Mouse (Mus musculus): Measurements from ENCODE around the gene Nadk. TPM values are rescaled to one million over a fixed set of nuclear protein-coding genes. Genes with fewer than 3 reads are reported as not detected.
A peak's percentile ranks its signal among the peaks of the same experiment; 100 is the strongest.

The Nadk gene
- polyA plus RNA-seq, 1 experiment from 2014 or later = 52.5 TPM

DNA sequence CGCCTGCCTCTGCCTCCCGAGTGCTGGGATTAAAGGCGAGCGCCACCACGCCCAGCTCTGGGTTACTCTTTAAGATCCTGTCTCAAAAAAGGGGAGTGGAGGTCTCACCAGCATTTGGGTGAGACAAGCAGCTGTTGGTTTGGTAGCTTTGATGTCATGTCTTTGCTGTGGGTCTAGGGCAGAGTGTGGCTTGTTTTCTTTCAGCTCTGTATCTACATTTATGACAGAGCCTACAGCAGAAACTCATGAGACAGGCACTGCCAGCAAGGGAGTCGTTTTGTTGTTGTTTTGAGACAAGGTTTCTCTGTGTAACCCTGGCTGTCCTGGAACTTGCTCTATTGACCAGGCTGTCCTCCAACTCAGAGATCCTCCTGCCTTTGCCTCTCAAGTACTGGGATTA, 41.6 kb downstream of the Nadk start:
- Histone ChIP-seq H3K4me1 (replicated peaks) (peaks cover 10% of the 10 kb centered on the region), H3K9ac (no peak overlapping the region), H3K27ac (ENCODE audit: poor library complexity, severe bottlenecking) (no peak overlapping the region), H3K4me3 (no peak overlapping the region), H3K9me3 (replicated peaks) (no peaks in the 10 kb centered on the region), H3K4me2 (no peak overlapping the region), H3K27me3 (replicated peaks) (no peaks in the 10 kb centered on the region), H3K36me3 (peaks cover 28% of the 10 kb centered on the region)
- WGBS = 91% methylated on average over 6 of the region's 6 CpGs
- no peak for ATAC-seq (ENCODE audit: insufficient number of reproducible peaks, low FRiP score)

DNA sequence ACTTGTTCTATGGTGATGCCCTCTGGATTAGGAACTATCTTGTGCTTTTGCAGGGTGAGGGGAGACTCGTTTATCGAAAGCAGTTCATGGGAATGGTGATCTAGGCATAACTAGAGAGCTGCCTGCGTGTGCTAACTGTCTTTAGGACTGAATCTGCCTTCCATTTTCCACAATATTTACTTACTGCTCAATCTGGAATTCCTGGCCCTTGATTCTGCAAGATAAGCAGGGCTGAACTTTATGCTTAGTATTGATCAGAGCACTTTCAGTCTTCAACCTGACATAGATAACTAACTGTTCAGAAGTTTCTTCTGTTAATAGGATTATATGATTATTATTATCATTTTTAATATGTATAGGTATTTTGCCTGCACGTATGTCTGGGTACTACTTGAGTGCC, 43.0 kb downstream of the Nadk start:
- Histone ChIP-seq H3K4me2 (no peak overlapping the region), H3K4me1 (replicated peaks) (peaks cover 10% of the 10 kb centered on the region), H3K36me3 (peaks cover 34% of the 10 kb centered on the region), H3K27ac (ENCODE audit: poor library complexity, severe bottlenecking) (no peak overlapping the region), H3K9me3 (replicated peaks) (no peaks in the 10 kb centered on the region), H3K4me3 (no peak overlapping the region), H3K9ac (no peak overlapping the region), H3K27me3 (replicated peaks) (no peaks in the 10 kb centered on the region)
- ATAC-seq (ENCODE audit: insufficient number of reproducible peaks, low FRiP score) = no peak
- 86% methylated on average over 4 of the region's 4 CpGs for WGBS

DNA sequence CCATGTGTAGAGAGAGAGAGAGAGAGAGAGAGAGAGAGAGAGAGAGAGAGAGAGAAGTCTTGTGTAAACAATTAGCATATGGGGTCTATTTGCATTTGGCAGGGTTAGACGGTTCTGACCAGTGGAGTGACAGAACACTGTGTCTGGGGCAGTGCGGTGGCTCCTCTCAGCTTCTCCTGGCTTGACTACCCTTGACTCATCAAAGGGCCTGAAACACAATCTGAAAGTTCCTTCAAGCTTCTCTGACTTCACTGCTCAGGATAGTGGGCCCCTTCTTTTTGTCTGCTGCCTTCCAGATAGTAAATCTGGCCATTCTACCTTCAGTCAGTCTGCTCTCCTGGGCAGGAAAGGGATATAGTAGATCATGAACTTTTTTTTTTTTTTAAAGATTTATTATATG, 44.6 kb downstream of the Nadk start:
- Histone ChIP-seq H3K36me3 (peaks cover 48% of the 10 kb centered on the region), H3K4me2 (no peak overlapping the region), H3K4me1 (replicated peaks) (peaks cover 10% of the 10 kb centered on the region), H3K9ac (no peak overlapping the region), H3K27ac (ENCODE audit: poor library complexity, severe bottlenecking) (no peak overlapping the region), H3K9me3 (replicated peaks) (no peaks in the 10 kb centered on the region), H3K4me3 (no peak overlapping the region), H3K27me3 (replicated peaks) (no peaks in the 10 kb centered on the region)
- WGBS = 93% methylated on average over 2 of the region's 2 CpGs
- no peak for ATAC-seq (ENCODE audit: insufficient number of reproducible peaks, low FRiP score)

DNA sequence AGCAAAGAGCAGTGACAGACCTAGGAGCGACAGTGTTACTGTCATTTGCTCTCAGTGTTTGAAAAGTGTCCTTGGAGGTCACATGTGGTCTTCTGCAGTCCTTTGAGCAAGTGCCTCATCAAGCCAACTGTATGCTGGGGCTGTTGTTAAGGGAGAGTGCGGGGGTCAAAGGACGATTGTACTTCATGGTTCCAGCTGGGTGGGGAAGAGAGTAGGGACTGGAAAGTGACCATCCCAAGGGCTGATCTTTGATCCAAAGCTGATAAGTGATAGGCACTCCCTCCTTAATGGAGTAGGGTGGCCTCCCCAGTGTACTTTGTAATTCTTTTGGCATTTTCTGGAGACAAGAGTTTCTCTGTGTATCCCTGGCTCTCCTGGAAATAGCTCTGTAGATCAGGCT, 49.7 kb downstream of the Nadk start:
- H3K36me3 ChIP-seq = peaks cover 66% of the 10 kb centered on the region
- H3K4me1 ChIP-seq (replicated peaks) = no peaks in the 10 kb centered on the region
- no peak overlapping the region for H3K4me3 ChIP-seq
- 91% methylated on average over 3 of the region's 3 CpGs for WGBS
- H3K4me2 ChIP-seq = no peak overlapping the region
- no peak overlapping the region for H3K9ac ChIP-seq
- H3K27me3 ChIP-seq (replicated peaks) = no peaks in the 10 kb centered on the region
- H3K27ac ChIP-seq (ENCODE audit: poor library complexity, severe bottlenecking) = no peak overlapping the region
- no peak for ATAC-seq (ENCODE audit: insufficient number of reproducible peaks, low FRiP score)
- no peaks in the 10 kb centered on the region for H3K9me3 ChIP-seq (replicated peaks)

DNA sequence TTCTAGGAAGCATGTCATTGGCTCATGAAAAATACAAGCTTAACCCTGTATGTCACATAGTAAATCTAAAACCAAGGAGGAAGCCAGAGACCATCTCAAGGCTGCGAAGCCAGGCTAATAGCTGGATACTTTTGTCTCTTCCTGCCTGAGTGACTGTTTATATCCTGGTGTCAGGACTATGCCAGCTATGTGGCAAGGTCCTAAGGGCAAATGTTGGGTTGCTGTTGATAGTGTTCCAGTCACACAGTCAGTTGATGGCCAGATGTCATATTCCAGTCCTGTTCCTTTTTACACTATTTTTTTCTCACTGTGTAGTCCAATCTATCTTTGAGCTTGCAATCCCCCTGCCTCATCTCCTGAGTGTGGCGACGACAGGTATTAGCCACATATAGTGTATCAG, 51.1 kb downstream of the Nadk start:
- Histone ChIP-seq H3K27ac (ENCODE audit: poor library complexity, severe bottlenecking) (no peak overlapping the region), H3K4me2 (no peak overlapping the region)
- 92% methylated on average over 3 of the region's 3 CpGs for WGBS

DNA sequence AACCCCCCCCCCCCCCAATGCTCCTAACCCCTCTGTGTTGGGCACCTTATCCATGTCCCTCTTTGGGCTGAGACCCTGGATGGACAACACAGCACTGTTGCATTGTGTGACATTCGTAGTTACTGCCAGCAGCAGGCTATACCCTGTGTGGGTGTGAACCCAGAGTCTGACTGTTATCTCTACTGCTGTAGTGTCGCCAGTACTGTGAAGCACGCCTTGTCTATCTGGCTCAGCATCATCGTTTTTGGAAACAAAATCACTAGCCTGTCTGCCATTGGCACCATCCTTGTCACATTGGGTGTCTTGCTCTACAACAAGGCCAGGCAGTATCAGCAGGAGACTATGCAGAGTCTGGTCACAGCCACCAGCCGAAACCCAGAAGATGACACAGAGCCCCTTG, 56.1 kb downstream of the Nadk start:
- no peak overlapping the region for H3K27ac ChIP-seq (ENCODE audit: poor library complexity, severe bottlenecking)
- H3K4me1 ChIP-seq (replicated peaks) = no peaks in the 10 kb centered on the region
- no peak overlapping the region for H3K9ac ChIP-seq
- H3K36me3 ChIP-seq = peaks cover 84% of the 10 kb centered on the region
- H3K9me3 ChIP-seq (replicated peaks) = no peaks in the 10 kb centered on the region
- 0 out of 2 replicates have a peak, but pooled peaks have one; percentile 33 for ATAC-seq (ENCODE audit: insufficient number of reproducible peaks, low FRiP score)
- no peak overlapping the region for H3K4me3 ChIP-seq
- H3K4me2 ChIP-seq = no peak overlapping the region
- H3K27me3 ChIP-seq (replicated peaks) = no peaks in the 10 kb centered on the region
- 83% methylated on average over 5 of the region's 5 CpGs for WGBS

More for the DNA sequence above, 51.1 kb downstream of the Nadk start:
- Histone ChIP-seq H3K4me3 (no peak overlapping the region), H3K27me3 (replicated peaks) (no peaks in the 10 kb centered on the region), H3K9me3 (replicated peaks) (no peaks in the 10 kb centered on the region), H3K9ac (no peak overlapping the region), H3K36me3 (peaks cover 80% of the 10 kb centered on the region), H3K4me1 (replicated peaks) (no peaks in the 10 kb centered on the region)
- ATAC-seq (ENCODE audit: insufficient number of reproducible peaks, low FRiP score) = no peak

DNA sequence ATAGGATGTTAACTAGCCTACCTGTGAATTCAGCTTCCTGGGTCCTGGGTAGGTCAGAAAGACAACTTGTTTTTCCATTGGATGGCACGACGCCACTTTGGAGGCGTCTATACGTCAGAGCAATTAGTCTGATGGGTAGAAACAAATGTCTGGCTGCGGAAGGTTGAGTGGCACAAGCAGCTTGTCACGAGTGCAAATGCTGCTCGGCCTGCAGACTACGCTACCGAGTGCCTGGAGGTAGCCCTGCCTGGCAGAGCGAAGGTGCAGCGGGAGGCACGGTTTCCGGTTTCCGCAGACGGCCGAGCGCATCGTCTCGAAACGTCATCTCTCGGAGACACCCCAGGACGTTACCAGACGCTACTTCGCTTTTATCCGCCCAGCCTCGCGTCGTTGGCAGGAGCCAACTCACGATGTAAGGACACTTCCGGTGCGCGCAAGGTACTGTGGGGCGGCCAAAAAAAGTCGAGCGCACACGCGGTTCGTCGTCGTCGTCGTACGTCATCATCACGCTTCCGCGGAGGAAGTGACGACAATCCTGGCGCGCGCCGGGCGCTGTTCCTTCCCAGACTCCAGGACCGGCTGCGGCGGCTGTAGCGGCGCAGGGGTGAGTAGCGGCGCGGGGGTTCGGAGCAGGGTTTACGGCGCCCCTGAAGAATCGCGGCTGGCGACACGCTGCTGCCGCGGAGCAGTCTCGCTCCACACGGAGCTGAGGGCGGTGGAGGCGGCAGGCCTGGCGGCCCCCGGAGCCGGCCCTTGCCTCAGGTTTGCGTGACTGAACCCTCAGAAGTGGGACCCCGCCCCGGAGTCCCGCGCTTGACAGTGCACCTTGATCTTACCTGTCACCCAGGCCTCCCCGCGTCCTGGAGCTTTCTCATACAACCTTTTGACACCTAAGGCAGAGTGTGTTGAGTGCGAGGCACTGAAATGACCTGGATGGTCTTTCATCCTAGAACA, 62.4 kb downstream of the Nadk start, which contains the start of gene Cdk11b:
Gene Cdk11b, plus strand, starts transcription at position 517 of the 954 bp plus-strand sequence.
- WGBS = under 1% methylated on average over 84 of the region's 84 CpGs
- Histone ChIP-seq H3K4me2 (peak within 1 kb of the TSS; percentile 80), H3K9me3 (replicated peaks) (no peaks in the 10 kb centered on the region), H3K27me3 (replicated peaks) (no peaks in the 10 kb centered on the region), H3K27ac (ENCODE audit: poor library complexity, severe bottlenecking) (peak within 1 kb of the TSS; percentile 83), H3K9ac (peak within 1 kb of the TSS; percentile 90), H3K4me1 (replicated peaks) (peaks cover 3% of the 10 kb centered on the region), H3K36me3 (peaks cover 53% of the 10 kb centered on the region), H3K4me3 (peak within 1 kb of the TSS; percentile 94)
- ATAC-seq (ENCODE audit: insufficient number of reproducible peaks, low FRiP score) = peak; percentile 100

DNA sequence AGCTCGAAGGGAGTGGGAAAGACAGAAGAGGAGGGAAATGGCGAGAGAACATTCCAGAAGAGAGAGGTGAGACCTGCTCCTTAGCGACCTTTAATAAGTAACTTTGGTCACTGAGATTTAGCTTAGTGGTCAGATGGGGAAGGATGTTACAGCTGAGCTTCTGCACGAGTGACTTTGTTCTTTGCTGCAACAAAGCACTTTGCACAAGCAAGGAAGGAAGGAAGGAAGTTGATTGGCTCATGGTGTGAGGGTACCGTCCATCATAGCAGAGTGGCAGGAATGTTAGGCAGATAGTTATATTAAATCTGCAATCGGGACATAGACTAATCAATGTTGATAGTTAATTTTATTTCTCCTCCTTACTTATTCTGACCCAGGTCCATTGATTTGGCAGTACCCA, 68.1 kb downstream of the Nadk start:
- Histone ChIP-seq H3K36me3 (peaks cover 74% of the 10 kb centered on the region), H3K9me3 (replicated peaks) (no peaks in the 10 kb centered on the region), H3K27ac (ENCODE audit: poor library complexity, severe bottlenecking) (no peak overlapping the region), H3K9ac (no peak overlapping the region), H3K4me3 (no peak overlapping the region), H3K4me1 (replicated peaks) (no peaks in the 10 kb centered on the region), H3K27me3 (replicated peaks) (no peaks in the 10 kb centered on the region), H3K4me2 (no peak overlapping the region)
- WGBS = 84% methylated on average over 6 of the region's 6 CpGs
- ATAC-seq (ENCODE audit: insufficient number of reproducible peaks, low FRiP score) = no peak

DNA sequence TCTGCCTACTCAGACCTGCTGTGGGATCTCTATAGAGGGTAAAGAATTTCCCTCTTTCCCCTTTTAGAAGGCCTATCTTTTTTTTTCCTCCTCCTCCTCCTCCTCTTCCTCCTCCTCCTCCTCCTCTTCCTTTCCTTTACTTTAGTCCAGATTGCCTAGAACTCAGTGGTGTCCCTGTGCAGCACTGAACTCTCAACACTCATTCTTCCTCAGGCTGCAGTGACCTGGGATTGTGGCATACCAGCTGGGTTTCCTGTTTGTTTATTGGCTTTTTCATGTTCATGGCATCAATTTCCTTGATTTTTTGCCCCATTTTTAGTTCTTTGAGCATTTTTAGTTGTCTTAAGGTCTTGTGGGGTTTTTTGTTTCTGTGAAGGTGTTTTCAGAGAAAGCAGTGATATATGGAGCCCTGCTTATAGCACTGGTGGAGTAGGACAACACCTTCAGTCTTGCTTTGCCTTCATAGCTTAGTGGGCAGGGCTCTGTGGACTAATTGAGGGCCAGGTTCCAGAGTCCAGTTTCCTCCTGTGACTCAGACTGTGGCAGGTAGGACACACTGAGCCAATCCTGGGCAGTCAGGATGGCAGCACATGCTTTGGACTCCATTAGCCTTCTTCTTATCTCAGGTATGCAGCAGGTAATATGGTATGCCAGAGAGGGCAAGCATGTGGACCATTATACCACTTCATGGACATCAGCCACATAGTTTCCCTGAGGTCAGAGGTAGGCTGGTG, 73.8 kb downstream of the Nadk start:
- H3K36me3 ChIP-seq = peaks cover 87% of the 10 kb centered on the region
- no peak overlapping the region for H3K4me3 ChIP-seq
- H3K27me3 ChIP-seq (replicated peaks) = no peaks in the 10 kb centered on the region
- H3K4me2 ChIP-seq = no peak overlapping the region
- H3K9ac ChIP-seq = no peak overlapping the region
- H3K9me3 ChIP-seq (replicated peaks) = no peaks in the 10 kb centered on the region
- ATAC-seq (ENCODE audit: insufficient number of reproducible peaks, low FRiP score) = no peak
- no peak overlapping the region for H3K27ac ChIP-seq (ENCODE audit: poor library complexity, severe bottlenecking)
- no peaks in the 10 kb centered on the region for H3K4me1 ChIP-seq (replicated peaks)

Data from heart, embryonic 12.5 days (tissue).